24 mouse cellular contexts compared by ENCODE assay signal in the genomic region with DNA sequence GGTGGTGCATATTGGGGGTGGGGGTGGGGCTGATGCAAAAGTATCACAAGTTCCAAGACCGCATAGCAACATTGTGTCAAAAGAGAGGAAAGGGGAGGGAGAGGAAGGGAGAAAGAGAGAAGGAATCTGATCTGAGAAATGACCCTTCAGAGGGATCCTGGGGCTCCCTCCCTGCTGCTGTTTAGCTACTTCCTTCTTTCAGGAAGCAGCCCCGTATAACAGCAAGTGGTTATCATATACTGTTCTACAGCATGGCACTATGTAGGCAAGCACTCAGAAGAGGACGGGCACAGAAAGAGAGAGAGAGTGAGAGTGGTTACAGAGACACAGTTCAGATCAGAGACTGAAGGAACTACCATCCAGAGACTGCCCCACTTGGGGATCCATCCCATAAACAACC. TPM values are rescaled to one million over a fixed set of nuclear protein-coding genes. Genes with fewer than 3 reads are reported as not detected.
DNase-seq lines count a peak whose midpoint lies in the region; ATAC-seq lines count a peak whose summit lies in the region.
"Had no signal": no experiment of that assay in that cellular context is flagged by ENCODE, and none has a peak within 500 bp of the region (broad histone marks: within the 10 kb centered on the region; RNA-seq: fewer than 3 reads in every experiment).

No protein-coding gene starts in this region.

- no peaks in the 10 kb centered on the region for H3K4me1 ChIP-seq in midbrain, embryonic 16.5 days (ENCODE audit: control insufficient read depth, insufficient read depth, low read length)
- H3K4me1 ChIP-seq: embryonic facial prominence, embryonic 13.5 days; embryonic facial prominence, embryonic 15.5 days; forebrain, embryonic 13.5 days; forebrain, embryonic 15.5 days had no signal

- no peak overlapping the region for H3K27ac ChIP-seq in midbrain, embryonic 16.5 days (ENCODE audit: low read length)
- H3K27ac ChIP-seq: embryonic facial prominence, embryonic 13.5 days; embryonic facial prominence, embryonic 15.5 days; forebrain, embryonic 10.5 days; forebrain, embryonic 13.5 days; forebrain, embryonic 15.5 days had no signal

- no peak overlapping the region for H3K9ac ChIP-seq in midbrain, embryonic 16.5 days (ENCODE audit: low read depth, low read length)
- H3K9ac ChIP-seq: embryonic facial prominence, embryonic 13.5 days; embryonic facial prominence, embryonic 15.5 days; forebrain, embryonic 13.5 days; forebrain, embryonic 15.5 days; forebrain, postnatal 0 days had no signal

- DNase-seq in thymus, postnatal 25 days, result no peak
- DNase-seq in spleen, postnatal 14 days (ENCODE audit: low spot score in 2 of 2), result no peak
- DNase-seq: adrenal gland, adult 8-10 months; adrenal gland, postnatal 14 days; adrenal gland, postnatal 36 days; cerebellum, adult 11-12 months; cerebellum, adult 2 months; cerebellum, adult 9-10 months; cerebellum, postnatal 10 days; cerebellum, postnatal 25 days; embryo, embryonic 11 days; forebrain, postnatal 0 days had no signal

- no peaks in the 10 kb centered on the region for H3K27me3 ChIP-seq in midbrain, embryonic 16.5 days (ENCODE audit: control insufficient read depth, insufficient read depth, low read depth, low read length)
- H3K27me3 ChIP-seq: embryonic facial prominence, embryonic 13.5 days; embryonic facial prominence, embryonic 15.5 days; forebrain, embryonic 13.5 days; forebrain, embryonic 15.5 days; Patski had no signal

- H3K36me3 ChIP-seq in midbrain, embryonic 16.5 days (ENCODE audit: control insufficient read depth, insufficient read depth, low read length), result no peaks in the 10 kb centered on the region
- H3K36me3 ChIP-seq: embryonic facial prominence, embryonic 13.5 days; embryonic facial prominence, embryonic 15.5 days; forebrain, embryonic 10.5 days; forebrain, embryonic 15.5 days had no signal

- H3K9me3 ChIP-seq in midbrain, embryonic 16.5 days (replicated peaks; ENCODE audit: control insufficient read depth, low read length, poor library complexity, severe bottlenecking), result no peaks in the 10 kb centered on the region
- H3K9me3 ChIP-seq: embryonic facial prominence, embryonic 13.5 days; embryonic facial prominence, embryonic 15.5 days; forebrain, embryonic 10.5 days; forebrain, embryonic 13.5 days; forebrain, embryonic 15.5 days had no signal

- ATAC-seq in common myeloid progenitor, adult 5-6 weeks (replicated peaks; ENCODE audit: low read depth, poor library complexity, severe bottlenecking), result peak; percentile 63; the same call in 1 of the 2 replicates
- peak; percentile 54 for ATAC-seq in megakaryocyte, adult 5-6 weeks (ENCODE audit: poor library complexity, severe bottlenecking)
- ATAC-seq in megakaryocyte progenitor cell, adult 5-6 weeks (replicated peaks; ENCODE audit: poor library complexity), result peak; percentile 56
- no peak for ATAC-seq in midbrain, embryonic 16.5 days
- ATAC-seq: activated CD4-positive, CD25-positive, alpha-beta regulatory T cell, adult 4 months; forebrain, embryonic 13.5 days; forebrain, embryonic 15.5 days; forebrain, postnatal 0 days; Patski had no signal

- H3K4me2 ChIP-seq in midbrain, embryonic 16.5 days (ENCODE audit: low read length), result no peak overlapping the region
- H3K4me2 ChIP-seq: embryonic facial prominence, embryonic 13.5 days; embryonic facial prominence, embryonic 15.5 days; forebrain, embryonic 13.5 days; forebrain, embryonic 15.5 days had no signal

- 70% methylated on average over 3 of the region's 3 CpGs for WGBS in midbrain, embryonic 16.5 days

- no peak overlapping the region for H3K4me3 ChIP-seq in midbrain, embryonic 16.5 days (ENCODE audit: low read depth, low read length)
- H3K4me3 ChIP-seq: embryonic facial prominence, embryonic 13.5 days; embryonic facial prominence, embryonic 15.5 days; erythroblast, embryonic 14.5 days; forebrain, embryonic 10.5 days; forebrain, embryonic 13.5 days; forebrain, embryonic 15.5 days had no signal

RNA-seq across cellular contexts. Expression of gene Depdc1b, which starts 28.2 kb away (rescaled TPM):
- 41.4 and 44.4 TPM in 2 replicates for total RNA-seq in common myeloid progenitor, adult 5-6 weeks (2017)
- total RNA-seq in megakaryocyte, adult 5-6 weeks (2015), result 38.3 and 42.7 TPM in 2 replicates
- 29.6 and 34.7 TPM in 2 replicates for total RNA-seq in megakaryocyte, adult 5-6 weeks (2017)
- total RNA-seq in megakaryocyte progenitor cell, adult 5-6 weeks (2015), result 26.4 and 31.0 TPM in 2 replicates
- total RNA-seq in megakaryocyte progenitor cell, adult 5-6 weeks (2017), result 22.0 and 28.8 TPM in 2 replicates
- polyA plus RNA-seq in midbrain, embryonic 16.5 days (2015; fragmentation: Nextera tagmentation; extraction: Ambion mirVana), result 1.6 and 1.8 TPM in 2 replicates
